Mouse (Mus musculus) testis, adult 2 months (tissue): ENCODE results near the gene Ahcyl2.

Experiments
- CTCF ChIP-seq: fragments of 200-500 bp; IDR thresholded peaks from 2 replicates; pipeline ENCODE4 v1.5.1; 2012; ENCODE audit warnings: low read depth, mild to moderate bottlenecking, inconsistent platforms, low read length, moderate library complexity; ENCODE audit not compliant: control insufficient read depth, insufficient read depth, insufficient replicate concordance
- POLR2A ChIP-seq: fragments of 200-500 bp; IDR thresholded peaks from 2 replicates; pipeline ENCODE4 v1.6.1; 2012; ENCODE audit warnings: low read depth, mild to moderate bottlenecking, inconsistent platforms, low read length, moderate library complexity; ENCODE audit not compliant: control insufficient read depth

DNA sequence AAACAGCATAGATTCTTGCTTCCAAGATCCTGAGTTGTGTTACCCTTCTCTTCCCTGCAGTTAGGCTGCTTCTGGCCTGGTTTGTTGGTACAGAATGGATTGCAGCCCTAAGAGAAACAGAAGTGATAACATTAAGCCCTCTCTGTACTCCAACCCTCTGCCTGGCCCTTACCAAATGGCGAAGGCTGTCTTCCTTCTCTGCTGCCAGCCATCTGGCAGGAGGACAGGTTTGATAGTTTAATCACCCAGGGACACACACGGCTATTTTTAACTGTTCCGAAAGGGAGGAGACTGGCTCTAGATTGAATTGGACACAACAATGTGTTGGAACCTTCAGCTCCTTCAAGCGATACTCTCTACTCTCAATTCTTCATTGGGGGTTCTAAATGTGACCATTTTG, 155.7 kb downstream of the Ahcyl2 start:
- TF ChIP-seq CTCF (no peak), POLR2A (no peak)
